In genomic region chr12:36436956-36437355, GRCm38 (mm10) we compare ENCODE assay signal across 21 mouse cellular contexts. TPM values are rescaled to one million over a fixed set of nuclear protein-coding genes. Genes with fewer than 3 reads are reported as not detected.
DNase-seq lines count a peak whose midpoint lies in the region; ATAC-seq and TF ChIP-seq lines count a peak whose summit lies in the region.
"Had no signal": no experiment of that assay in that cellular context is flagged by ENCODE, and none has a peak within 500 bp of the region (broad histone marks: within the 10 kb centered on the region; RNA-seq: fewer than 3 reads in every experiment).

No protein-coding gene starts in this region.

- H3K27ac ChIP-seq in heart, embryonic 14.5 days (replicated peaks in 1 of 2; ENCODE audit: control insufficient read depth in 1 of 2, insufficient read depth in 1 of 2, low read depth in 2 of 2, low read length in 2 of 2) = no peak overlapping the region
- H3K27ac ChIP-seq in liver, embryonic 15.5 days (replicated peaks) = no peak overlapping the region
- H3K27ac ChIP-seq in hindbrain, embryonic 11.5 days (ENCODE audit: low read depth, low read length) = no peak overlapping the region
- H3K27ac ChIP-seq: forebrain, embryonic 12.5 days; hindbrain, embryonic 13.5 days; midbrain, embryonic 12.5 days; neural tube, embryonic 12.5 days had no signal

- no peak for DNase-seq in heart, postnatal 14 days
- no peak for DNase-seq in G1E (ENCODE audit: low spot score)
- DNase-seq in c-Kit-positive CD71-positive TER-119-negative erythroid progenitor cells, embryonic 14.5 days (ENCODE audit: low read depth) = peak; percentile 34
- DNase-seq in spleen, adult 18-20 months = no peak
- DNase-seq in hindbrain, embryonic 11.5 days (ENCODE audit: low spot score) = no peak
- DNase-seq: adrenal gland, postnatal 10 days; cerebellum, adult 11-12 months; cerebellum, postnatal 36 days; heart, adult 18-20 months; kidney, adult 9 months; kidney, postnatal 25 days; lung, adult 2 months; right cerebral cortex, adult 18-20 months; thymus, postnatal 36 days had no signal

- H3K4me2 ChIP-seq in heart, embryonic 14.5 days (ENCODE audit: low read length) = peak overlapping the region; percentile 48
- H3K4me2 ChIP-seq in liver, embryonic 15.5 days = peak overlapping the region; percentile 42
- no peak overlapping the region for H3K4me2 ChIP-seq in hindbrain, embryonic 11.5 days (replicated peaks; ENCODE audit: low read depth, low read length)
- H3K4me2 ChIP-seq: forebrain, embryonic 12.5 days; hindbrain, embryonic 13.5 days; midbrain, embryonic 12.5 days; neural tube, embryonic 12.5 days had no signal

- no peaks in the 10 kb centered on the region for H3K36me3 ChIP-seq in heart, embryonic 14.5 days (ENCODE audit: control insufficient read depth, insufficient read depth, low read length)
- no peaks in the 10 kb centered on the region for H3K36me3 ChIP-seq in G1E (replicated peaks)
- H3K36me3 ChIP-seq in liver, embryonic 15.5 days (replicated peaks) = no peaks in the 10 kb centered on the region
- no peaks in the 10 kb centered on the region for H3K36me3 ChIP-seq in hindbrain, embryonic 11.5 days (ENCODE audit: control insufficient read depth, insufficient read depth, low read length)
- H3K36me3 ChIP-seq: forebrain, embryonic 12.5 days; hindbrain, embryonic 13.5 days; midbrain, embryonic 12.5 days; neural tube, embryonic 12.5 days had no signal

- no peak for TF ChIP-seq CTCF in G1E (IDR thresholded peaks at IDR 0.05; ENCODE audit: low read depth, low read length)

- intact Hi-C loops in heart, postnatal 14 days (cut with DNase I) = no loop called here

- H3K4me1 ChIP-seq in heart, embryonic 14.5 days (ENCODE audit: control insufficient read depth in 2 of 2, insufficient read depth in 2 of 2, low read length in 2 of 2) = peaks cover 2 to 7% of the 10 kb centered on the region in 2 experiments; a peak in 2 of 4 replicates
- peaks cover 24% of the 10 kb centered on the region for H3K4me1 ChIP-seq in G1E (ENCODE audit: insufficient read depth, low read depth, low read length)
- peaks cover 8% of the 10 kb centered on the region for H3K4me1 ChIP-seq in liver, embryonic 15.5 days (replicated peaks)
- H3K4me1 ChIP-seq in hindbrain, embryonic 11.5 days (replicated peaks; ENCODE audit: control insufficient read depth, insufficient read depth, low read length) = no peaks in the 10 kb centered on the region
- H3K4me1 ChIP-seq: forebrain, embryonic 12.5 days; hindbrain, embryonic 13.5 days; midbrain, embryonic 12.5 days; neural tube, embryonic 12.5 days had no signal

- H3K27me3 ChIP-seq in heart, embryonic 14.5 days (ENCODE audit: control insufficient read depth, insufficient read depth, low read length) = no peaks in the 10 kb centered on the region
- no peaks in the 10 kb centered on the region for H3K27me3 ChIP-seq in G1E (ENCODE audit: insufficient read depth, low read length)
- no peaks in the 10 kb centered on the region for H3K27me3 ChIP-seq in liver, embryonic 15.5 days
- no peaks in the 10 kb centered on the region for H3K27me3 ChIP-seq in hindbrain, embryonic 11.5 days (ENCODE audit: control insufficient read depth, insufficient read depth, low read length)
- H3K27me3 ChIP-seq: forebrain, embryonic 12.5 days; hindbrain, embryonic 13.5 days; midbrain, embryonic 12.5 days; neural tube, embryonic 12.5 days had no signal

- WGBS in heart, embryonic 14.5 days = 9% methylated on average over 5 of the region's 5 CpGs
- 12% methylated on average over 5 of the region's 5 CpGs for WGBS in liver, embryonic 15.5 days (ENCODE audit: insufficient replicate concordance)
- 83% methylated on average over 5 of the region's 5 CpGs for WGBS in hindbrain, embryonic 11.5 days

- no peak overlapping the region; a peak in 1 of 4 replicates for H3K4me3 ChIP-seq in heart, embryonic 14.5 days (ENCODE audit: control insufficient read depth in 1 of 2, insufficient read depth in 1 of 2, low read depth in 1 of 2, low read length in 2 of 2)
- peak overlapping the region; percentile 61 for H3K4me3 ChIP-seq in G1E (ENCODE audit: low read depth, low read length)
- no peak overlapping the region; the same call in 1 of the 2 replicates for H3K4me3 ChIP-seq in liver, embryonic 15.5 days (replicated peaks)
- no peak overlapping the region for H3K4me3 ChIP-seq in hindbrain, embryonic 11.5 days (ENCODE audit: low read depth, low read length)
- H3K4me3 ChIP-seq: forebrain, embryonic 12.5 days; hindbrain, embryonic 13.5 days; midbrain, embryonic 12.5 days; neural tube, embryonic 12.5 days had no signal

- no peaks in the 10 kb centered on the region for H3K9me3 ChIP-seq in heart, embryonic 14.5 days (ENCODE audit: control insufficient read depth, low read length)
- H3K9me3 ChIP-seq in G1E (replicated peaks) = peaks cover 2% of the 10 kb centered on the region; the same call in 1 of the 2 replicates
- no peaks in the 10 kb centered on the region for H3K9me3 ChIP-seq in liver, embryonic 15.5 days (replicated peaks)
- H3K9me3 ChIP-seq in hindbrain, embryonic 11.5 days (ENCODE audit: control insufficient read depth, low read length) = no peaks in the 10 kb centered on the region
- H3K9me3 ChIP-seq: forebrain, embryonic 12.5 days; hindbrain, embryonic 13.5 days; midbrain, embryonic 12.5 days; neural tube, embryonic 12.5 days had no signal

- no peak overlapping the region for H3K9ac ChIP-seq in heart, embryonic 14.5 days (ENCODE audit: low read length)
- H3K9ac ChIP-seq in liver, embryonic 15.5 days = 0 out of 2 replicates have a peak overlapping the region, but pooled peaks have one; percentile 15
- H3K9ac ChIP-seq in hindbrain, embryonic 11.5 days (ENCODE audit: low read depth, low read length) = no peak overlapping the region
- H3K9ac ChIP-seq: forebrain, embryonic 12.5 days; hindbrain, embryonic 13.5 days; midbrain, embryonic 12.5 days; neural tube, embryonic 12.5 days had no signal

- ATAC-seq in heart, embryonic 14.5 days (ENCODE audit: insufficient number of reproducible peaks, insufficient read depth, low FRiP score, low read depth) = no peak
- peak; percentile 81 for ATAC-seq in G1E (ENCODE audit: extremely low read depth, insufficient number of reproducible peaks, low FRiP score, poor library complexity, severe bottlenecking)
- peak; percentile 57 for ATAC-seq in liver, embryonic 15.5 days (ENCODE audit: insufficient read depth)
- no peak for ATAC-seq in hindbrain, embryonic 11.5 days (ENCODE audit: low FRiP score)
- ATAC-seq: activated CD4-positive, CD25-positive, alpha-beta regulatory T cell, adult 4 months had no signal

RNA-seq across cellular contexts. Expression of gene D630036H23Rik, which starts 55.0 kb away (rescaled TPM):
- polyA plus RNA-seq in heart, embryonic 14.5 days (2014; fragmentation: Nextera tagmentation; extraction: Ambion mirVana) = 1.8 and 2.6 TPM in 2 replicates
- total RNA-seq in heart, postnatal 14 days (2021) = 1 to 10 TPM in 1 of 2 experiments, under 1 TPM in 1; 0.95 to 1.6 TPM
- total RNA-seq in G1E (2014; fragmentation: Nextera tagmentation) (1.4 and 2.2 TPM in 2 replicates), G1E (2017) (1.2 and 2.1 TPM in 2 replicates)
- 1.6 and 1.7 TPM in 2 replicates for polyA plus RNA-seq in G1E (2012)
- polyA plus RNA-seq in liver, embryonic 15.5 days (2015; fragmentation: Nextera tagmentation; extraction: Ambion mirVana) = 0.41 TPM in 1 of 2 replicates, not detected in the other
- 0.81 and 1.8 TPM in 2 replicates for polyA plus RNA-seq in hindbrain, embryonic 11.5 days (2014; fragmentation: Nextera tagmentation; extraction: Ambion mirVana)
- polyA plus RNA-seq: activated CD4-positive, CD25-positive, alpha-beta regulatory T cell, adult 4 months had no signal

RNA-seq across cellular contexts. Expression of gene Ispd, which starts 55.7 kb away (rescaled TPM):
- polyA plus RNA-seq in heart, embryonic 14.5 days (2014; fragmentation: Nextera tagmentation; extraction: Ambion mirVana) = 13.8 and 14.6 TPM in 2 replicates
- total RNA-seq in heart, postnatal 14 days (2021) = 1 to 10 TPM; 6.7 to 7.0 TPM
- total RNA-seq in G1E (2014; fragmentation: Nextera tagmentation) (4.7 and 7.2 TPM in 2 replicates), G1E (2017) (6.2 and 10.2 TPM in 2 replicates)
- polyA plus RNA-seq in G1E (2012) = 1.5 and 1.9 TPM in 2 replicates
- polyA plus RNA-seq in liver, embryonic 15.5 days (2015; fragmentation: Nextera tagmentation; extraction: Ambion mirVana) = 1.8 and 1.9 TPM in 2 replicates
- 12.1 and 12.9 TPM in 2 replicates for polyA plus RNA-seq in hindbrain, embryonic 11.5 days (2014; fragmentation: Nextera tagmentation; extraction: Ambion mirVana)

Comparison
In these comparisons a context has a peak if more than half of its experiments do, and no peak if none do; other contexts are left out.
1. ATAC-seq: peak in G1E (single experiment) and liver, embryonic 15.5 days (single experiment); none in heart, embryonic 14.5 days (single experiment) and hindbrain, embryonic 11.5 days (single experiment).